13 mouse cellular contexts compared by ENCODE assay signal in genomic region chr9:101262815-101263214, GRCm38 (mm10).
"Had no signal": no experiment of that assay in that cellular context is flagged by ENCODE, and none has a peak within 500 bp of the region (broad histone marks: within the 10 kb centered on the region; RNA-seq: fewer than 3 reads in every experiment).

No protein-coding gene starts in this region.

- H3K9me3 ChIP-seq: limb, embryonic 12.5 days; liver, embryonic 13.5 days; midbrain, embryonic 15.5 days; neural tube, embryonic 12.5 days had no signal

- H3K27me3 ChIP-seq: limb, embryonic 12.5 days; liver, embryonic 13.5 days; midbrain, embryonic 15.5 days; neural tube, embryonic 12.5 days had no signal

- H3K4me3 ChIP-seq: limb, embryonic 12.5 days; liver, embryonic 13.5 days; megakaryocyte, embryonic 14.5 days; midbrain, embryonic 15.5 days; neural tube, embryonic 12.5 days had no signal

- H3K27ac ChIP-seq: limb, embryonic 12.5 days; liver, embryonic 13.5 days; macrophage; midbrain, embryonic 15.5 days; neural tube, embryonic 12.5 days had no signal

- H3K4me2 ChIP-seq: limb, embryonic 12.5 days; liver, embryonic 13.5 days; midbrain, embryonic 11.5 days; midbrain, embryonic 15.5 days; neural tube, embryonic 12.5 days had no signal

- H3K36me3 ChIP-seq: limb, embryonic 12.5 days; liver, embryonic 13.5 days; midbrain, embryonic 15.5 days; neural tube, embryonic 12.5 days had no signal

- ATAC-seq: inflammation-experienced regulatory T-cells, adult 6 months; midbrain, embryonic 15.5 days had no signal

- H3K9ac ChIP-seq: limb, embryonic 12.5 days; liver, embryonic 13.5 days; liver, postnatal 0 days; midbrain, embryonic 15.5 days; neural tube, embryonic 12.5 days had no signal

- DNase-seq: layer of hippocampus, adult 9-11 months; liver; liver, embryonic 13.5 days; thymus, adult 2 months; thymus, postnatal 25 days had no signal

- H3K4me1 ChIP-seq: liver, embryonic 13.5 days; neural tube, embryonic 12.5 days had no signal
